Mouse (Mus musculus): ENCODE results near the gene Gpr62.

Gene Gpr62

DNA sequence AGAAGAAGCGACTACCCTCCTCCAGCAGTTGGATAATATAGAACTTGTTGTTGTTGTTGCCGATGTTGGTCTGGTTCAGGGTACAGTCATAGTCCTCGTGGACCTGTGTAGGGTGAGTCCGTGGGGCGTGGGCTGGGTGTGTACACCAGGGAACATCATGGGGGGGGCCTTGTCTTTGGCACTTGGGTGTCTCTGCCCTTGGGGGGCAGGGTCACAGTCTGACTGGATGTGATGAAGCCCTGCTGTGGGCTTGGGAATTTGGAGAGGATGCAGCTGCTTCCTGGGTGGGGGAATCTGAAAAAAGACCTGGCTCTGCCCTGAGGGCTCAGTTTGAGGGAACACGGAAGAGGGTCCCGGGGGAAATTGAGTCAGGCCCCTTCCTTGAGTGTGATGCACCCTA lies 9.3 kb upstream of the Gpr62 start:
- peak; percentile 1 to 2 for DNase-seq (ENCODE audit: low spot score in 2 of 2)

DNA sequence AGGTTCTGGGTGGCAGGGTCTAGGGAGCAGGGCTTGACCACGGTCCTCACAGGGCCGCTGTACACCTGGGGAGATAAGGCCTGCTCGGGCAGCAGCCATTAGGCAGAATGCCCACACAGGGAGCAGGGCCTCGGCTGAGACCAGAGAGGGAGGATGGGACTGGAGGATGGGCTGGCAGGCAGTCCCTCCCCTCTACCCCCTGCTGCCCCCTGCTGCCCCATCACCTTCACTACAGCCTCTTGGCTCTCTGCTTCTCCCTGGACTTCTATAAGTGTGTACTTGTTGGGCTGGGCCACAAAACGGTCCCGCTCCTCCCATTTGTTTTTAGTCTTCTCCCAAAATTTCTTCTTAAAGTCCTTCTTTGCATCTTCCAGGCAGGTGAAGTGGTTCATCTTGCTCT lies 8.7 kb upstream of the Gpr62 start:
- DNase-seq (ENCODE audit: low spot score in 2 of 2) = peak; percentile 12 to 25

DNA sequence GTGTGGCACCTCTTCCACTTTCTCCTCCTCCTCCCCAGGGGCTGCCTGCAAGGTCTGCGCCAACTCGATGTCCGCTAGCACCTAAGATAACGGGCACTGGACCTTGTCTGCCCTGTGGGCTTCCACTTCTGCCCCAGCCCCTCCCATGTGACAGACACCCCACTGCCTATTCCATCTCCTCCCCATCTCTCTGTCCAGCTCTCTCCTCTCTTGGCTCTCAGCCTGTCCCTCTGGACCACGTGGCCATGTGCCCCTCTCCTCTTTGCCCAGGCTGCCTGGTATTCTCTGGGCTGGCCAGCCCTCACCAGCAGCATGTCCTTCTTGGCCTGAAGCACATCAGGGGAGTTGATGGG lies 8.0 kb upstream of the Gpr62 start:
- DNase-seq (ENCODE audit: low spot score in 2 of 2) = peak in 1 of 2 experiments; percentile 3

DNA sequence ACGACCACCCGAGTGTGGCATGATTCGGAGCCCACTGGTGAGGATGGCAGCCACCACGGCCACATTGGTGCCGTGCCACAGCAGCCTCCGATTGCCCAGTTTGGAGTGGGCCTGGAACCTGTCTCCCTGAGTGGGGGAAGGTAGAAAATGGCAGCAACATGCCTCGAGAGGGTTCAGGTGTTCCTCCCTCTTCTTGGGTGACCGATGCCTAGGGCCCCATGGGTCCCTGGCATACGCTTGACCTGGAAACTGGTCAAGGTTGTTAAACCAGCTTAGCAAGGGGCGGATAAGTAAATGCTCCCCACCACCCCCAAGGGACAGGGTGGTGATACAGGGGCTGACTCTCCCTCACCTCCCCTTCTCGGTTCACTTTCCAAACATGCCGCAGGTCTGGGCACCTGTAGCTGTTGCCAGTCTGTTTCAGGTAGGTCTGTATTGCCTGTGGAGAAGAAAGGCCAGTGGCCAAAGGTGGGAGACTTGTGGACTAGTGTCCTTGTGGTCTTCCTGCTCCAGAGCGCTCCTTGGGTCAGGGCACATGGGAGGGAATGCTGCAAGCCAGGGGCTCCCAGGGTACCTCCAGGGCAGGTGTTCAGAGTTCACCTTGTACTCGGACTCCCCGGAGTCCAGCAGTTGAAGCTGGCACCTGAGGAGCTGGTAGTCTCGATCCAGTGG lies 7.5 kb upstream of the Gpr62 start:
- DNase-seq (ENCODE audit: low spot score in 2 of 2) = peak in 1 of 2 experiments; percentile 3

DNA sequence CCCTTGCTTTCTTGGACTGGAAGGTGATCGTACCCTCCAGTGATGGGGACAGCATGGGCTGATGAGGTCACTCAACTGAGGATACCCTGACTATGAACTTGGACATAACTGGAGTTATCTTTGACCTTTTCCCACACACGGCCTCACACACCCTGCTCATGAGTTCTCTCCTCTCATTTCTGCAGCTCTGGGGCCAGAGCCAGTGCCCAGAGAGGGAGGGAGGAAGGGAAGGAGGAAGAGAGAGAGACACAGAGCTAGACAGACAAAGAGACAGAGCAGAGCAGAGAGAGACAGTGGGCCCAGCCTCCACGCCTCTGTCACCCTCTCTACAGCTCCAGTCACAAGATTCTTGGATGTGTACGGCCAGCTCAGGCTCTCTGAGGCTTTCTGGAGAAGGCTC lies 6.6 kb upstream of the Gpr62 start:
- no peak for DNase-seq (ENCODE audit: low spot score in 2 of 2)

DNA sequence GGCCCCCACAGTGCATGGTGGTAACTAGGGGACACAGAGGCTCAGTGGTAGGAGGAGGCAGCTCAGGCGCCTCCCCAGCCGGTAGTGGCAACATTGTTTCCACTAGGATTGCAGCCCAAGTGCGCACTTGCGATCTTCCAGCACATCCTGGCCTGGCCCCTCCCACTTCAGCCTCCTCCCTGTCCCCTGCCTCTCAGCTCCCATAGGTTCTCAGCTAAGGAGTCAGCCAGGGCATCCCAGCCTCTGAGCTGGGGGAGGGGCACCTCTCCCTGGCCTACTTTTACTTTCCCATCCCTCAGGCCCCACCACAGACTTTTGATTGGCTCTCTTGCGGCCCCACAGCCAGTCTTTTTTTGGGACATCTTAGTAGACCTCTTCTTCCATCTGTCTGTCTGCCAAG lies 6.2 kb upstream of the Gpr62 start:
- DNase-seq (ENCODE audit: low spot score in 2 of 2) = no peak

DNA sequence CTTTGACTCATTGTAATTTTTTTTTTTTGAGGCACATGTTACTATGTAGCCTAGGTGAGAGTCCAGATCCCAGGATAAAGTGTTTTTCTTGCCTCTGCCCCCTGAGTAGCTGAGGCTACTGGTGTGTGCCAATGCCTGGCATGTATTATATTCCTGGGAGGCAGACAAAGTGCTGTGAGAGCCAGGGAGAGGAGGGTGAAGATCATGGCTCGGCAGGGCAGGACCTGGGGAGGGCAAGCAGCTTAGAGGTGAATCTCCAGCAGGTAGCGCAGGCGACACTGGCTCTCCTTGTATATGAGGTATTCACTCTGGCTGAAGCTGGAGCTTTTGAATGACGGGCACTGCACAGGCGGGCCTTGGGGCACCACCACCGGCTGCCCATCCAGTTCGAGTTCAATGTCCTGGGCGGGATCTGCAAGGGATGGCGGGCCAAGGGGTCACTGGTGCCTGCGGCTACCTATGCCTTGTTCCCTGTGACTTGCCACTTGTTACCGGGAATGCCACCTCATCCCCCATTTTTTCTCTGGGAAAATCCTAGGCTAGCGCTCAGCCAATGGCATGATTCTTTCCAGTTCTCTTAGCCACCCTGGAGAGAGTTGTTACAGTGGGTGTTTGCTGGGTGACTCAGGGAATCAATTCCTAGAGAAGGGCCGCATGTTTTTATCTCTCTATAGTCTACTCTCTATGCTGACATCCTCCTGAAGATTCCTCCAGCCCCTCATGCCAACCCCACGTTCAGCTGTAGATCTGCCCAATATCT lies 5.4 kb upstream of the Gpr62 start:
- no peak for DNase-seq (ENCODE audit: low spot score in 2 of 2)

DNA sequence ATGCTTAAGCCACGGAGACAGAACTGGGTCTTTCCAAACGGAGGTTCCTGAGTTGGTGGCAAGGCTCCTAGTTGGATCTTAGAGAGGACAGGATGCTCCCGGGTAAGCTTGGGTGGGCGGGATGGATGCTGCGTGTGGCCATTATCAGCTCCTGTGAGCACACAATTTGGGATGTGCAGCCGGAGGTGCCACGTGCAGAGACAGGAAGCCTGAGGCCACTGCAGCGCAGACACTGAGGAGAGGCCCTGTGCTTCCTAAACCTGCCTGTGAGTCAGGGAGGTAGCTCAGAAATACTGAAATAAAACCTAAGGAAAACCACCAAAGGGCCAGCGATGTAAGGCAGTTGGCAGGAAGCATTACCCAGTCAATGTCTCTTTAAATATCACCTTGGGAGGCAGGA lies 4.0 kb upstream of the Gpr62 start:
- DNase-seq (ENCODE audit: low spot score in 2 of 2) = no peak

DNA sequence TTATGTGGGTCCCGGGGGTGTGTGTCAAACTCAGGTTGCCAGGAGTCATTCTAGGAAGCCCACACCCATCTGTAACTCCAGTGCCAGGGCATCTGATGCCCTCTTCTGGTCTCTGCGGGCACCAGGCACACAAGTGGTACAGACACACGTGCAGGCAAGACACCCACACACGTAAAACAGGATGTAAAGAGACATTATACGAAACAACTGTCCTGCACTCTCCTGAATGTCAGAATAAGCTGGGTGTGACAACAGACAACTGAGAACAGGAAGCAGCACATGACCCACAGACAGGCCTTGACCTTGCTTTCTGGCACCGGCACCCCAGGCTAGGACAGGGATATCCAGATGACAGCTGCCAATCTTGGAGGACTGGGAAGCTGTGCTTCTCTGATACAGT lies 3.6 kb upstream of the Gpr62 start:
- no peak for DNase-seq (ENCODE audit: low spot score in 2 of 2)

DNA sequence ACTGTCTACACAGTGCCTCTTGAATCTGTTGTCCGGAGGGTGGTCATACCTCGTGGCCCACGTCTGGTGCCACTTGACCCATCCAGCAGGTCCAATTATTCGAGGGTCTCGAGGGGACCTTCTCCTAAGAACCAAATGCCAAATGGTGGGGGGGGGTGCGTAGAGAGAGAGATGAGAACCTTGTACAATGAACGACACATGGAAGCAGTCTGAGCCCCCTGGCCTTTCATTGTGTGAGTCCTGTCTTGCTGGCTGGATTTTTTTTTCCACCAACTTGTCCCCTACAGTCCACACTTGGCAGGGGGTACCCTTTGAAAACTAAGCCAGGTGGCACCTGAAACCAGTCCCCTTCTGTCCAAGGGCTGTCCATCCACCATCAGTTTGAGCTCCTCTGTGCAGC lies 2.0 kb upstream of the Gpr62 start:
- no peak for DNase-seq (ENCODE audit: low spot score in 2 of 2)

DNA sequence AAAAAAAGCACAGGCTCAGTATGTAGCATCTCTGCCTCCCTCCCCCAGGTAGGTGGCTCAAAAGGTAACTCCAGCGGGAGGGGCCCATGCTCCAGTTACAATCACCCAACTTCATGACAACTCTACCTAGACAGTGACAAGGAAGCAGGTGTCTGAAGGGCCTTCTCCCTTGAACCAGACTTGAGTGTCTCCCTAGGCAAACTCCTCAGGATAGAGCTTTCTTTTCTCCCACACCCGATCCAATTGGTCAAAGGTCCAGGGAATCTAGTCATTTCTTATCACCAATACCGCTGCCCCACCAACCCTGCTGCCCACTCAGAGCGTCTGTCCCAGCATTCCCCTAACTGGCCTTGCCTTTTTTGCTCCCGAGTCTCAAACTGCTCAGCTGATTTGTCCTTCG lies 983 bp upstream of the Gpr62 start:
- DNase-seq (ENCODE audit: low spot score in 2 of 2) = no peak

DNA sequence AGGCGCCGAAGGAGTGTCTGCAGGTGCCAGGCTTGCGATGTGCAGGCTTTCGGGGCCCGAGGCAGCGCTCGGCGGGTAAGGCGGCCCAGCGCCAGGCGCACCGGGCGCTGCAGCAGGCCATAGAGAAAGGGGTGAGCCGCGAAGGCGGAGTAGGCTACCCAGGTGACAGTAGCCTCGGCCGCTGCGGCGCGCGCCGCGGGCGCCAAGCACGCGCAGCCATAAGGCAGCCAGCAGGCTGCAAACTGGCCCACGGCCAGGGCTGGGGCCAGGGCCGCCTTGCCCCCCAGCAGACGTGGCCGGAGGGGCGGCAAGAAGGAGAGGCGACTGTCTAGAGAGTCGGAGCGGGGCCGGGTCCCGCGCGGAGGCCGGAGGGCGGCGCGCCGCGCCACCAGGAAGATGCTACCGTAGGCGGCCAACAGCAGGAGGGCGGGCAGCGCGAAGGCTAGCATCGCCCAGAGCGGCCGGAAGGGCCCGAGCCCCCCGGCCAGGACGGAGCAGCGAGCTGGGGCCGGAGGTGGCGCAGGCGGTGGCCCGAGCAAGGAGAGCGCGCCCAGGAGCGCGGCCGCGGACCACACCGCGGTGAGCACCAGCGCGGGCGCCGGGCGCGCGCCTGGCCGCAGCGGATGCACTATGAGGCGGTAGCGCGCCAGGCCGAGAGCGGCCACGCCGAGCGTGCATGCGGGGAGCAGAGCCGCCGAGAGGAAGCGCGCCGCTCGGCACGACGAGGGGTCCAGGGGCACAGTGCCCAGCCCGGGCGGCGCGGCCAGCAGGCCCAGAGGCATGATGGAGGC lies 792 bp downstream of the Gpr62 start:
- DNase-seq (ENCODE audit: low spot score in 2 of 2) = peak; percentile 55 to 64

DNA sequence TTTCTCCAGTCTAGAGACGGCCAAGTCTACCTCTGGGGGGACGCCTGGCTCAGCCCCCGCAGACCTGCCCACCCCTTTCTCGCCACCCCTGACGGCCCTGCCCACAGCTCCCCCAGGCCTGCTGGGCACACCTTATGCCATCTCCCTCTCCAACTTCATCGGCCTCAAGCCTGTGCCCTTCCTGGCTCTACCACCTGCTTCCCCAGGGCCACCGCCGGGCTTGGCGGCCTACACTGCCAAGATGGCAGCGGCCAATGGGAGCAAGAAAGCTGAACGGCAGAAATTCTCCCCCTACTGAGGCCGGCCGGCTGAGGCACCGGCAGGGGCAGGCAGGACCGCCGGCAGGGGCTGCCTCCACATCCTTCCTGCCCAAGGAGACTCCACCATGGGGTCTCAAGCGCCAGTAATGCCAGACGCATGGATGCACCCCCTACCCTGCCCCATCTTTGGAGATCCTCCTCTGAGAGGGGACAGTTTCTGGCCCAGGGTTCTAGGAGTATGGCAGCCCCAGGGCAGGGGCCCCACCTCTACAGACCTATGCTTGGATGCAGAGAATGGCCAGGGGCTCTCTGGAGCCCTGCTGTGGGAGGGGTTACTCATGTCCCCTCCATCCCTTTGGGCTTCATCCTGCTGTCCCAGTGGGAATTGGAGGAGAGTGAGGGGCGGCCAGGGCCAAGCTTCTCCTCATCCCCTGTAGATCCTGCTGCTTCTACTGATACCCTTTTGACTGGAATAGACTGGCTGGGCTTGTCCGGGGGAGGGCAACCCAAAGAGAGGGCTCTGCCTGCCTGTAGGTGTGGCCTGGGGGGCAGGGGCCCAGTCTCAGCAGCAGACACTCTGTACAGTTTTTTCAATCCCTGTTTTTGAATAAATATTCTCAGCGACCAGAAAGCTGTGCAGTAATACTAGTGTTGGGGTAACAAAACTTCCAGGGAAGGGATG lies 2.3 kb downstream of the Gpr62 start:
- no peak for DNase-seq (ENCODE audit: low spot score in 2 of 2)

DNA sequence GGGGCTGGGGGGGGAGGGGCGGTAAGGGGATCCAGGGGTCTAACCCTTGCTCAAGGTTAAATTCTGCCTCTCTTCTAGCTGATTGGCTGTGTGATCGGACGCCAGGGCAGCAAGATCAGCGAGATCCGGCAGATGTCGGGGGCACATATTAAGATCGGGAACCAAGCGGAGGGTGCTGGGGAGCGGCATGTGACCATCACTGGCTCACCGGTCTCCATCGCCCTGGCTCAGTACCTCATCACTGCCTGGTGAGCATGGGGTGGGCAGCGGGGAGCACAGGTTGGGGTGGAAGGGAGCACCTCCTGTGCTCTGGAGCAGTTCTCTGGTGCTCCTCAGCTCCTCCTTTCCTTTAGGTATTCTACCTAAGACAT lies 3.3 kb downstream of the Gpr62 start:
- no peak for DNase-seq (ENCODE audit: low spot score in 2 of 2)

DNA sequence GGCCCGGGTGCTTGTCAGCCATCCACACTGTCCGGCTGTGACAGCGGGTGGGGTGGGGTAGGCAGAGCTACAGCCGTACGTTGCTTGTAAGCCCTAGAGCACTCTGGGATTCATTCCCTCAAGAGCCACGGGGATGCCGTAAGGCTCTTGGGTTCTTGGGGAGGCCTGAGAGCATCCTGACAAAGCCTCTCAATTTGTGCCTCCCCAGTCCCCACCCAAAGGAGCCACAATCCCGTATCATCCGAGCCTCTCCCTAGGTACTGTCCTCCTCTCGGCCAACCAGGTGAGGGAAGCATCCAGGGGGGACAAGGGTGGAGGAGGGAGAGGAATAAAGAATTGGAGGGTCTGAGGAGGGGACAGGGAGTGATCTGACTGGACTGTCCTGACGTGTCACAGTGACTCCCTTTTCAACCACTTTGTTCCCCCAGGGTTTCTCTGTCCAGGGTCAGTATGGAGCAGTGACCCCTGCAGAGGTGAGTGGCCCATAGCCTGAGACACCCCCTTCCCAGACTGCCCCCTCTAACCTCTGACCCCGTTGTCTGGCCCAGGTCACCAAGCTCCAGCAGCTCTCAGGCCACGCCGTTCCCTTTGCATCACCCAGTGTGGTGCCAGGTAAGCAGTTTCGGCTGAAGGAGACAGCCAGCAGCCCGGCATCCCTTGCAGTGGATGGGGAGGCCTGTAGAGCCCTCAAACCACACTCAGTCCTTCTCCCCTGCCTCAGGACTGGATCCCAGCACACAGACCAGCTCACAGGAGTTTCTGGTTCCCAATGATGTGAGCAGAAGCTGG lies 3.9 kb downstream of the Gpr62 start:
- no peak for DNase-seq (ENCODE audit: low spot score in 2 of 2)

DNA sequence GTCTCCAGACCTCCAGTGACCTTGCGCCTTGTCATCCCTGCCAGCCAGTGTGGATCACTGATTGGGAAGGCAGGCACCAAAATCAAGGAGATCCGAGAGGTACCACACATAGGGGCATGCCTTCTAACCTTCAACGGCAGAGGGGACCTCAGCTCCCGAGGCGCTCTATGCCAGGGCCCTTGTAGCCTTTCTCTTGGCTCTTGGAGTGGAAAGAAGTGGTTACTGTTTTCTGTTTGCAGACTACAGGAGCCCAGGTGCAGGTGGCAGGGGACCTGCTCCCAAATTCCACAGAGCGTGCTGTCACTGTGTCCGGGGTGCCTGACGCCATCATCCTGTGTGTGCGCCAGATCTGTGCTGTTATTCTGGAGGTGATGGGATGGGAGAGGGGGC lies 4.7 kb downstream of the Gpr62 start:
- DNase-seq (ENCODE audit: low spot score in 2 of 2) = no peak

DNA sequence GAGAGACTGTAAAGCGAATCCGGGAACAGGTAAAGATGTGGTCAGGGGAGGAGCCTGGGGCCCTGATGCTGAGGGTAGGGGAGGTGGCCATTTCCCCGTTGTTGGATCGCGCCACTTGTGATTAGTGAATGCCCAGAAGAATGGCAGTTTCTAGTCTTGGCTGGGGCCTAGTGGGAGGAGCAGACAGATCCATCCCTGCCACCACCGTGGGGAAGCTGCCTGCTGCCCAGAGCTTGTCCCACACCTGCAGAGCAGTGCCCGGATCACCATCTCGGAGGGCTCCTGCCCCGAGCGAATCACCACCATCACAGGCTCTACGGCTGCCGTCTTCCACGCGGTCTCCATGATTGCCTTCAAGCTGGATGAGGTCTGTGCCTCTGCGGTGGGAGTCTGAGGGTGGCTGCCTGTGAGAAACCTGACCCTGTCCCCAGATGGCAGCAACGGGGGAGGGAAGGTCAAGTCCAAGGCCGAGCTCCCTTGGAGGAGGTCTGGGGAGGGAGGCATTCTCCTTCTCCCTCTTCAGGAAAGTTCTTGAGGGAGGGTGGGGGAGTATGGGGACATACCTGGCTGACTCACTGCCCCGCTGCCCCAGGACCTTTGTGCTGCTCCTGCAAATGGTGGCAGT lies 5.2 kb downstream of the Gpr62 start:
- DNase-seq (ENCODE audit: low spot score in 2 of 2) = no peak

DNA sequence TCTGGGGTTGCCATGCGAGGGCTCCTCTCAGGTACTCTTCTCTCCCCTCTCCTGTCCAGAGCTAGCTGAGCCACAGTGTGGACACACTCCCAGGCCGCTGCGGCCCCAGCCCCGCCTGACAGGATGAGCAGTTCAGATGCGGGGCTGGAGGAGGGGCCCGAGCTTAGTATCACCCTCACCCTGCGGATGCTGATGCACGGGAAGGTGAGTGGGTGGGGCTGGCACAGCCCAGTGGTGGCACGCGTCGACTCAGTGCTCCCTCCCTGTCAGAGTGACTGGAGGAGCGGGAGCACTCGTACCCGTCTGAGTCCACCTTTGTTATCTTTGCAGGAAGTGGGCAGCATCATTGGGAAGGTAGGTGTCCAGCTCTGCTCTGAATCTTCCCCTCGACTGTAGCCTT lies 5.8 kb downstream of the Gpr62 start:
- DNase-seq (ENCODE audit: low spot score in 2 of 2) = no peak

DNA sequence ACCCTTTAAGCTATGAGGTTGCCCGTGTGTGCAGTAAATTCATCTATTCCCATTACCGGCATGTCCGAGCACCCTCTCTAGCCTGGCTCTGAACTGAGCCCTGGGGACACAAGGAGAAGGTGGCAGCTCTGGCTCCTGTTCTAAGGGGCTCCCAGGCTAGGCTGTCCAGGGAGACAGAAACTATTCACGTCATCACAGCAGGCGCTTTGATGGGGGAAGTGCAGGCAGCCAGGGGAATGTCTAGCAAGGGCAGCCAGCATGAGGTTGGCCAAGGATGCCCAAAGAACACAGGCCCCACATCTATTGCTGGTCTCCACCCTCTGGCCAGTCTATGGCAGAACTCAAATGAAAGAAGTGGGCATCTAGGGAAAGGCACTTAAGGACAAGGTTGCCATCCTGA lies 7.8 kb downstream of the Gpr62 start:
- no peak for DNase-seq (ENCODE audit: low spot score in 2 of 2)

DNA sequence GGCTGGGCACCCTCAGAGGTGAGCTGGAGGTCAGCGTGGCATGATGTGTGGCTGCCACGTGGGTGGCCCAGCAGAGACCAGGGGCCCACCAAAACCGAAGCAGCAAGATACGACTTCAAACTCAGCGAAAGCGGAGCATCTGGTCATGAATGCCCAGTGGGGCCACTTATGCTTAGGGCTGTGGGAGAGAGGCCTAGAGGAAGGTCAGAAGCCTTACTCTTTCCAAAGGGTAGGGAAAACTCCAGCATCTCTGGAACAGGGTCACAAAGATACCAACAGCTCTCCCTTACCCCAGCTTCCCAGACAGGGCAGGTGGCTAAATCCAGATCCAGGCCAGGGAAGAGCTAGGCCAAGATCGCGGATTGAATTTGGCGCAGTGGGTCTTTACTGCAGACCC lies 8.6 kb downstream of the Gpr62 start:
- DNase-seq (ENCODE audit: low spot score in 2 of 2) = no peak
